Mouse (Mus musculus) myocyte (in vitro differentiated cells): ENCODE data around the gene Gm49380. TPM values are rescaled to one million over a fixed set of nuclear protein-coding genes. Genes with fewer than 3 reads are reported as not detected.
A peak's percentile ranks its signal among the peaks of the same experiment; 100 is the strongest.

Source experiments
- H3K27me3 ChIP-seq: one replicate; pipeline ENCODE4 v1.6.1; 2011; ENCODE audit not compliant: control insufficient read depth, insufficient read depth, insufficient read length
- H3K36me3 ChIP-seq: one replicate; pipeline ENCODE4 v1.6.1; 2011; ENCODE audit not compliant: control insufficient read depth, insufficient read depth
- H3K4me2 ChIP-seq: one replicate; pipeline ENCODE4 v1.6.1; 2011; ENCODE audit warnings: low read depth, control low read depth
- H3K4me3 ChIP-seq: one replicate; pipeline ENCODE4 v1.5.1; 2011; ENCODE audit warnings: mild to moderate bottlenecking, control low read depth, moderate library complexity
- H3K79me2 ChIP-seq: one replicate; pipeline ENCODE4 v1.6.1; 2011; ENCODE audit not compliant: control insufficient read depth, insufficient read depth
- H3ac ChIP-seq: one replicate; pipeline ENCODE4 v1.6.1; 2011; ENCODE audit not compliant: control insufficient read depth, insufficient read length
- CEBPB ChIP-seq: IDR thresholded peaks from 2 replicates; pipeline ENCODE4 v1.6.1; 2011; ENCODE audit warnings: mild to moderate bottlenecking, moderate library complexity; ENCODE audit not compliant: poor library complexity, insufficient read depth, severe bottlenecking
- E2F4 ChIP-seq: IDR thresholded peaks from one replicate; pipeline ENCODE4 v1.6.1; 2011; ENCODE audit warnings: mild to moderate bottlenecking, control low read depth, moderate library complexity; ENCODE audit not compliant: insufficient read depth
- MAX ChIP-seq: IDR thresholded peaks from one replicate; pipeline ENCODE4 v1.6.1; 2011; ENCODE audit warnings: low read depth, mild to moderate bottlenecking, control low read depth
- MYOD1 ChIP-seq, 3 experiments: IDR thresholded peaks; one replicate each; pipeline ENCODE4 v1.6.1; 2011; ENCODE audit warnings: control low read depth in 2 of 3, low read depth in 2 of 3, mild to moderate bottlenecking in 2 of 3, moderate library complexity in 1 of 3; ENCODE audit not compliant: insufficient read length in 2 of 3, control insufficient read depth in 1 of 3
- MYOG ChIP-seq, 3 experiments: IDR thresholded peaks; one replicate each; pipeline ENCODE4 v1.6.1; 2011; ENCODE audit warnings: control low read depth in 2 of 3, low read depth in 2 of 3, mild to moderate bottlenecking in 2 of 3; ENCODE audit not compliant: insufficient read length in 2 of 3, control insufficient read depth in 1 of 3, insufficient read depth in 1 of 3
- POLR2A ChIP-seq: IDR thresholded peaks from one replicate; pipeline ENCODE4 v1.6.1; 2011; ENCODE audit warnings: low read depth, mild to moderate bottlenecking, control low read depth, moderate library complexity; ENCODE audit not compliant: insufficient read length
- POLR2AphosphoS2 ChIP-seq: IDR thresholded peaks from one replicate; pipeline ENCODE4 v1.6.1; 2011; ENCODE audit warnings: low read depth, control low read depth; ENCODE audit not compliant: insufficient read length
- REST ChIP-seq: IDR thresholded peaks from one replicate; pipeline ENCODE4 v1.6.1; 2011; ENCODE audit warnings: mild to moderate bottlenecking, control low read depth, moderate library complexity; ENCODE audit not compliant: insufficient read depth, insufficient read length
- SRF ChIP-seq: IDR thresholded peaks from one replicate; pipeline ENCODE4 v1.6.1; 2011; ENCODE audit warnings: low read depth; ENCODE audit not compliant: control insufficient read depth, insufficient read length
- TCF12 ChIP-seq: IDR thresholded peaks from one replicate; pipeline ENCODE4 v1.6.1; 2011; ENCODE audit warnings: mild to moderate bottlenecking, control low read depth; ENCODE audit not compliant: poor library complexity, insufficient read depth, severe bottlenecking
- TCF3 ChIP-seq: IDR thresholded peaks from one replicate; pipeline ENCODE4 v1.6.1; 2011; ENCODE audit warnings: low read depth, control low read depth; ENCODE audit not compliant: insufficient read length
- USF1 ChIP-seq: IDR thresholded peaks from one replicate; pipeline ENCODE4 v1.6.1; 2011; ENCODE audit warnings: low read depth, mild to moderate bottlenecking, control low read depth, moderate library complexity
- polyA plus RNA-seq: library from polyadenylated mRNA; unstranded; fragments of >200 nt; fragmentation: generic; extraction: Trizol; gene quantifications from one replicate; pipeline ENCODE4 v1.2.1, GENCODE M21; 2012; ENCODE audit warnings: missing spikeins

Gene Gm49380
- polyA plus RNA-seq, 1 experiment = 0.02 TPM

DNA sequence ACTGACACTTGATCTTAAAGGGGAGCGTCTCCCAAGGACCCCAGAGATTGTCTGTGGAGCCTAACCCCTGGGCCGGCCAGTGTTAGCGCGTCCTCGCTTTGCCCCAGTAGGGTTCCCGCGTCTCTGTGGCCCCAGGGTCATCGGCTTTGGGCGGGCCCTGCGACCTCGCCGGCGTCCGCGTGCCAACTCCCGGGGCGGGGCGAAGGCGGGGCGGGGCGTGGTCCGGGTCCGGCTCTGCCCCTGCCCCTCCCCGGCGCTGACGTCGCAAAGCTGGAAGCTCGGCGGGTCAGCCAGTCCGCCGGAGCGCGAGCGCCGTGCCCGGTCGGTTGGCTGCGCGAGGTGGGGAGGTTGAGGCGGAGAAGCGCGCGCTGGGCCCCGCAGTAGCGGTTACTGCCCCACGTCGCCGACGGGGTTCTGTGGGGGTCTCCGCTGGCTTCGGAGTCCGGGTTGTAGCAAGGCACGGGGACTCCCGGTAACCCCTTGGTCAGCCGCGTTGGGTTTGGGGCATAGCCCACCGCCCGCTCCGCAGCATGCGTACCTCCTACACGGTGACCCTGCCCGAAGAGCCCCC, 28.6 kb downstream of the Gm49380 start:
- Histone ChIP-seq H3K4me2 (peak overlapping the region; percentile 95), H3K4me3 (peak overlapping the region; percentile 29), H3K36me3 (no peaks in the 10 kb centered on the region), H3K27me3 (no peaks in the 10 kb centered on the region), H3K79me2 (no peaks in the 10 kb centered on the region), H3ac (peak overlapping the region; percentile 37)
- no peak for TF ChIP-seq CEBPB
- peak; percentile 95 for TF ChIP-seq POLR2AphosphoS2
- no peak for TF ChIP-seq TCF3
- no peak for TF ChIP-seq TCF12
- peak; percentile 97 for TF ChIP-seq POLR2A
- no peak for TF ChIP-seq SRF
- no peak for TF ChIP-seq MAX
- TF ChIP-seq MYOG (IDR thresholded peaks at IDR 0.05; ENCODE audit: control insufficient read depth in 1 of 3, insufficient read depth in 1 of 3, insufficient read length in 2 of 3, low read depth in 2 of 3) = peak in 1 of 3 experiments; percentile 33
- peak in 1 of 3 experiments; percentile 32 for TF ChIP-seq MYOD1 (IDR thresholded peaks at IDR 0.05; ENCODE audit: control insufficient read depth in 1 of 3, insufficient read length in 2 of 3, low read depth in 2 of 3)
- TF ChIP-seq USF1 = no peak
- TF ChIP-seq E2F4 = no peak

DNA sequence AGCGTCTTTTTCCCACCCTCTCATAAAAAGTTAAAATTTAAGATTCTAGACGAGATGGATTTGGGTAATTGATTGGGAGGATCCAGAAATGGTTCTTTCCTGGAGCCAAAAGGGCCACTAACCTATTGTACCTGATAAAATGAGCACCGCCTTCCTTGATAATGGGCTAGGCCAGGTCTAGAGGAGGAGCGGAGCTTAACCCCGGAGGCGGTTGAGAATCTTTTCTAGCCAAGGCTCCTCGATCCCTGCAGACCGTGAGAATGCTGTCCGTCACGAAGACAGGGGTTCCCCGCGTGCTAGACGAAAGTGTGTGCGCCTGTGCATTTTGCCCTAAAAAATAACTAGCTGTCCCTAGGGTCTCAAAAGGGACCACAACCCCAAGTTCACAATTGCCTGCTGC, 29.1 kb downstream of the Gm49380 start:
- Histone ChIP-seq H3K79me2 (no peaks in the 10 kb centered on the region), H3K27me3 (no peaks in the 10 kb centered on the region), H3ac (peak overlapping the region; percentile 37), H3K4me2 (peak overlapping the region; percentile 95), H3K4me3 (peak overlapping the region; percentile 29), H3K36me3 (no peaks in the 10 kb centered on the region)
- TF ChIP-seq TCF3 (no peak), POLR2AphosphoS2 (no peak), POLR2A (no peak), TCF12 (no peak), REST (no peak), CEBPB (no peak), MYOD1 (IDR thresholded peaks at IDR 0.05; ENCODE audit: control insufficient read depth in 1 of 3, insufficient read length in 2 of 3, low read depth in 2 of 3) (no peak), E2F4 (no peak), SRF (no peak), USF1 (no peak), MYOG (IDR thresholded peaks at IDR 0.05; ENCODE audit: control insufficient read depth in 1 of 3, insufficient read depth in 1 of 3, insufficient read length in 2 of 3, low read depth in 2 of 3) (no peak), MAX (no peak)

DNA sequence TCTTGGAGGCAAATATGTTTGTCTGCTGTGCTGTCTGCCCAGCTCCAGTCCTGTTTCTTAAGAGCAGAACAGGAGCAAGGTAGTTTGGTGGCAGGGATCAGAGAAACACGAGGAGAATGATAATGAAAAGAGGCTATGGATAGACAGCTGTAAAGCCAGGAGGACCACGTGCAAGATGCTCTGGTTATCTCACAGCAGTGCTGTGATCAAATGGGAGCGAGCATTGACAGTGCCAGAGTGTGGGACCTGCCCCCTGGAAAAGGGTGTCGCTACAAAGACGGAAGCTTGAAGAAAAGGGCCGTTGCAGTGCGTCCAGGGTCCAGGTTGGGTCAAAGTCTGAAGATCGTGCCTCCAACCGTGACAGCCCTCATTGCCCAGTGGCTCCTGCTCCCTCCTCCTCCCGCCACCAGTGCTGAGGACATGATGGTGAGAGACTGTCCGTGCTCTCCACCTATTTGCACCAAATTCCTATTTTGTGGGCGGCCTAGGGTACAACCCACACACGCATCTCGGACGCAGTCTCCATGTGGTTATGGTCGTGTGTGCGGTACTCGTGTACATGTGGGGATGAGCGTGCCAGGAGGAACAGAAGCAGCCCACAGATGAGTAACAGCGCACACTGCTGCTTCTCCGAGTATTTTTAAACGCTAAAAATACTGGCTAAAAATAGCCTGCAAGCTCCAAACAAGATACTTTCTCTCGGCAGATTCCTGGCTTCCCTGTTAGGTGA, 29.7 kb downstream of the Gm49380 start:
- H3K27me3 ChIP-seq = no peaks in the 10 kb centered on the region
- H3ac ChIP-seq = no peak overlapping the region
- TF ChIP-seq MYOD1 (IDR thresholded peaks at IDR 0.05; ENCODE audit: control insufficient read depth in 1 of 3, insufficient read length in 2 of 3, low read depth in 2 of 3) (peak in 1 of 3 experiments; percentile 55), MYOG (IDR thresholded peaks at IDR 0.05; ENCODE audit: control insufficient read depth in 1 of 3, insufficient read depth in 1 of 3, insufficient read length in 2 of 3, low read depth in 2 of 3) (peak in 2 of 3 experiments; percentile 14 to 29), POLR2A (no peak)
- peak overlapping the region; percentile 95 for H3K4me2 ChIP-seq
- H3K79me2 ChIP-seq = no peaks in the 10 kb centered on the region
- H3K4me3 ChIP-seq = peak overlapping the region; percentile 29
- no peaks in the 10 kb centered on the region for H3K36me3 ChIP-seq

DNA sequence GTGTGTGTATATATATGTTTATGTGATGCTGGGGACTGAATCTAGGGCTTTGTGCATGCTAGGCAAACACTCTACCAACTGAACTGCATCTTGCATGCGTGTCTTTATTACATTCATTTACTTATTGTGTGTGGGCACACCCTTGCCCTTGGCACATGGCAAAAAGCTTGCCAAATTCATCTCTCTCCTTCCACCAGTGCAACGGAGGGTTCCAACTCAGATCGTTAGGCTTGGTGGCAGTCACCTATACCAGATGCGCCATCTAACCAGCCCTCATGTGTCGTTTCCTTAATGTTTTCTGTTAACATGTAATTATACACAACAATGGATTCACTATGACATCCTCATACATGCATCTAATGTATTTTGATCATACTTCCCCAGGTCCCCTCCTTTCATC, 31.0 kb downstream of the Gm49380 start:
- no peak overlapping the region for H3K4me3 ChIP-seq

More for the DNA sequence above, 31.0 kb downstream of the Gm49380 start:
- Histone ChIP-seq H3K36me3 (no peaks in the 10 kb centered on the region), H3ac (no peak overlapping the region), H3K79me2 (no peaks in the 10 kb centered on the region), H3K4me2 (no peak overlapping the region), H3K27me3 (no peaks in the 10 kb centered on the region)
- TF ChIP-seq MYOD1 (IDR thresholded peaks at IDR 0.05; ENCODE audit: control insufficient read depth in 1 of 3, insufficient read length in 2 of 3, low read depth in 2 of 3) = no peak
- no peak for TF ChIP-seq MYOG (IDR thresholded peaks at IDR 0.05; ENCODE audit: control insufficient read depth in 1 of 3, insufficient read depth in 1 of 3, insufficient read length in 2 of 3, low read depth in 2 of 3)
- TF ChIP-seq POLR2AphosphoS2 = no peak
- TF ChIP-seq TCF3 = no peak
- no peak for TF ChIP-seq MAX
- no peak for TF ChIP-seq REST
- no peak for TF ChIP-seq SRF
- TF ChIP-seq TCF12 = no peak
- TF ChIP-seq E2F4 = no peak
- TF ChIP-seq POLR2A = no peak
- TF ChIP-seq USF1 = no peak
- TF ChIP-seq CEBPB = no peak
